Mouse (Mus musculus) kidney, adult 8-10 months (tissue): ENCODE data around the gene Gmpr2.

ENCODE experiments used
- DNase-seq, 2 experiments: peaks; one replicate each; pipeline ENCODE4 v3.0.0; 2022

The Gmpr2 gene

DNA sequence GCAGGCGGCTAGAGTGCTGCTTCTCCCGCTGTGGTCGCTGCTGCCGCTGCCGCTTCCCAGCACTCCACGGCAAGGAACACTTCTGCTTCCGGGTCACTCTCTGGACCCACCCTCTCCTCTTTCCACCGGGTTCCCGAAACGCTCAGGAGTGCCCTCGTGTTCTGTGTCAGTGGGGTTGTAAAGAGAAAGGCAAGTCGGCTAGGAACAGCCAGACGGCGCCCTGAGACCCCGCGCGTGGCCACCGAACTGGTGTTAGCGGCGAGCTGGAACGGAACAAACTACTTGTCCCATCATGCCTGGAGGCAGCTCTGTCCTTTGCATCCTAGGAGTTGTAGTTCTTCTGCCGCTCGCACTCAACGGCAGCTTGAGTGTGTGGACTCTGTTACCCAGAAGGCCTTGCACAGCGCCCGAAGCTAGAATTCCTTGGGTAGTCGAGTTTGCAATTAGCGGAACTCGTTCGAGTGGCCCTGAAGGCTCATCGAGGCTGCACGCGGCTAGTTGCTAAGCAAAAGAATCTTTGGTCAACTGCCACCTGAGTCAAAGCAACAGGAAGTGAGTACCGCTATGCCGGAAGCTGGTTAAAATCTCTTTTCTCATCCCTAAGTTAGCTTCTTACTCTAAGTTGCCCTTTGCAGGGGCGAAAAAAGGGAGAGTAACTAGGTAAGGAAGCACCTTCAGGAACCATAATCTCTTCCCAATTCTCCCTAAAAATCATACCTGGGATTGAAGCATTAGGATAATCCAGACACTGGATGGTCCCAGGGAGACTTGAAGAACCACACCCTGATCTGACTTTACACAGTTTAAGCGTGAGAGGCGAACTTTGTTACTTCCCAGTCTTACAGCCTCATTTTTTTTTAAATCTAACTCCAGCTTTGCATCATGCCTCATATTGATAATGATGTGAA, at the start of gene Gmpr2, which contains the start of gene Nedd8:
Gmpr2 (plus strand) TSS at position 109 of the 908 bp plus-strand sequence.
Nedd8 (minus strand) TSS at position 292 of the 908 bp plus-strand sequence.
- DNase-seq: peak; percentile 94

DNA sequence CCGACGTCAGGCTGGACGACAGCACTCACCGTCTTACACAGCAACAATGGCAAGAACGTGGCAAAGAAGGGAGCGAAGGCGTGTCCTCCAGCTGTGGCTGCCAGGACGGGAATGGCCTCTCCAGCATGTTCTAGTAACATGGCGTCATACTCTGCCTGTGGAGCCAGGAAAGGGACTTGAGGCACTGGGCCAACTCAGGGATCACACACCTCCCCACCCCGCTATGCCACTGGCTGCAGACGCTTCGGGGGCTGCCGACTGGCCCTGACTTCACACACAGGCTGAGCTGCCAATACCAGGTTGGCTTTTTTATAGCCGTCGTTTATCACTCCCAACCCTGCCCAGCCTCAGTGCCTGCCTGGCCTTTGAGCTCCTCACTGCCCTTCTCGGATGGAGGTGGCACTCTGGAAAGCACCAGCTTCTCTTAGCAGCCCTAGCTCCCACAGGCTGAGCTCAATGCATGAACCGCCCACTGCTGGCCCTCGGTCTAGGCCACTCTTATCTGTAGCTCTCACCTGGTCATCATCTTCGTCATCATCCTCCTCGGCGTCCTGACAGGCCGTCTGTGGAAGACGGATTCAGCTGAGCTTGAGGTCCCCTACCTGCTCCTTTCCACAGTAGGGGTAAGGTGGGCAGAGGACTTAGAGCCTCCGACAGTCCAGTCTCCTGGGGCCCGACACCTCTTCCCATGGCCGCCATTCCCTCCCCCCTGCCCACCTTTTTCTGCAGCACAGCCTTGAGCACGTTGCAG, 43.5 kb upstream of the Gmpr2 start:
- DNase-seq: no peak

DNA sequence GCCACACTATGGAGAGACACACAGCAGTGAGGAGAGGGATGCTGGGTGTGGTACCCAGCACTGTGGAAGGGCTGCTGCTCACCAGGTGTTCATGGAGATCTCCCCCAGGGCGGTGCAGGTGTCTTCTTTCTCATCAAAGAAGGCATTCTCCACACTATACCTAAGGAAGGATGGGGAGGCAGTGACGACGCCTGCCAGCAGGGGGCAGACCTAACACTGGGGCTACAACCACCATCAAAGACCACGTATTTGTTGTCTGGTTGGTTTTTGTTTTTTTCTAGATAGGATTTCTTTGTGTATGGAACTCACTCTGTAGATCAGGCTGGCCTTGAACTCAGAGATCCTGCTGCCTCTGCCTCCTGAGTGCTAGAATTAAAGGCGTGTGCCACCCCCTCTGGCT, 42.4 kb upstream of the Gmpr2 start:
- DNase-seq: peak; percentile 30 to 67

DNA sequence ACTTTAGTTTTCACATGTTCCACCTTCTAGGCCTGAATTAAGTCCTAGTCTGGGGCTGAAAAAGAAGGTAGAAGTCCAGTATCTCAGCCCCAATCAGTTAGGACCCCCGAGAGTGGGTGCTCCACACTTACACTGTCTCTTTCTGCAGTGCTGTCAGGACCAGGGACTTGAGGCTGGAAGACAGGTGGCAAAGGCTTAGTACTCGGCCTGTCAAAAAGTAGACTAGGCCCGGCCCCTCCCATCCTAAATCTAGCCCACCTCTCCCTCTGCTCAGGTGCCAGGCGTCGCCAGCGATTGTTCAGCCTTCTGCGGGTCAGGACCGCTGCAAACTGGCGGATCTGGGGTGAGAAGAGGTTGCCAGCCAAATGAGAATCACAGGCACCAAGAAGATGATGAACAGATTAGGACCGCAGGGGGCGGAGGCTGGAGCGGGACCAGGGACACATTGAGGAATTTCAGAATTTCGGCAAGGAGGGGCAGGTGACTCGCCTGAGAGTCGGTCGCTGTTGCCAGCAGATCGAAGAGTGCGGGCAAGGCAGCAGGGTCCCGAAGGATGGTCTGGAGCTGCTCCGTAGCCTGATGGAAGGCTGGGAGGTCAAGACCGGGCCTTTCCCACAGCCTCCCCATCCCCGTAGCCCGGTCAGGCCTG, 36.7 kb upstream of the Gmpr2 start:
- DNase-seq: peak in 1 of 2 experiments; percentile 23

DNA sequence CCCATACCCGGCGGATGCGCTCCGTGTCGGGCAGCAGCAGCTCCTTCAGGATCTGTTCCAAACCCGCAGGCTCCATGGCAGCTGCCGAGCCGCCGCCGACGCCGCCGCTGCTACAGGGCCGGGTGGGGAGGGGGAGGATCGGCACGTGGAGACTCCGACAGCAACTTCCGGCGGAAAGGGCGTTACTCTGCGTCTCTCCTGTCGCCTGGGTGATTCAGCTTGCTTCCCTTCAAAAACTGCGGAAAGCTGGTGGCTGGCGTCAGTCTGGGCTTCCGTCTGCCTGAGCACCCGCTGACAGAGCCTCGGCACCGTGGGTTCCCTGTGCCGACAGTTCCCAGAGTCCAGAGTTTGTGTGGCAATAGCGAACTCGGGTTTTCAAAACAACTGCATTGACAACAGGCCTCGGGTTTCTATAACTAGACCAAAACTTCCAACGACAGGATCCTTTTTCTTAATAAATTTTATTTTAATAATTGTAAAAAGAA, 36.2 kb upstream of the Gmpr2 start, which contains the start of gene Ipo4:
Ipo4 (minus strand) TSS at position 435 of the 485 bp plus-strand sequence.
- peak; percentile 84 to 87 for DNase-seq

DNA sequence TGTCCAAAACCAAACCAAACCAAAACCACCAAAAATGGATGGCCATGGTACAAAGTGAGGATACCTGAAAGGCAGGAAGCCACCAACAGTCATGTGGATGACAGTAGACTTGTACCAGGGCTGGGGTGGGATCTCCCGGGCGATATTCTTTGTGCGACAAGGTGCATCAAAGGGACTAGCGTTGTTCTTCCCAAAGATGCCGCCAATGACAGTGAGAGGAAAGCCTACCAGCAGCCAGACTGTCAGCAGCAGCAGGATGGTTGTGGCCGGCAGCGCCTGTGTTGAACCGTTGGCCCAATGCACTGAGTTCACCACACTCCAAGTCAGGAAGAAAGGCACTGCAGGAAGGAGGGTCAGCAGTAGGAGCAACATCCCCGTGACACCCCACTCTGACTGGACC, 33.9 kb upstream of the Gmpr2 start, which contains the start of gene Gm49378:
Gm49378 (minus strand) TSS at position 101 of the 400 bp plus-strand sequence.
- DNase-seq: no peak

DNA sequence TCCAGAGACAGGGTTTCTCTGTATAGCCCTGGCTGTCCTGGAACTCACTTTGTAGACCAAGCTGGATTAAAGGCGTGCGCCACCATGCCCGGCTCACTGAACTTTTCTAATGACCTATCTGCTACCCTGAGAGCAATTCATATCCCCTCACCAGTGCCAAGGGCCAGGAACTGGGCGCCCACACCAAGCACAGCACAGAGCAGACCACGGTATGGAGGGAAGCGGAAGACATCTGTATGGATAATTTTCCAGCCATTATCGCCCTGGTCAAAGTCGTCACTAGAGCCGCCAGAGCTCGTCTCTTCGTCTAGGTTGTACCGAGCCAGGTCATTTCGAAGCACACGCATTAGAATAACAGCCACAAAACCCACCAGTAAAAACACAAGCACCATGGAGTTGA, 30.9 kb upstream of the Gmpr2 start:
- no peak for DNase-seq

DNA sequence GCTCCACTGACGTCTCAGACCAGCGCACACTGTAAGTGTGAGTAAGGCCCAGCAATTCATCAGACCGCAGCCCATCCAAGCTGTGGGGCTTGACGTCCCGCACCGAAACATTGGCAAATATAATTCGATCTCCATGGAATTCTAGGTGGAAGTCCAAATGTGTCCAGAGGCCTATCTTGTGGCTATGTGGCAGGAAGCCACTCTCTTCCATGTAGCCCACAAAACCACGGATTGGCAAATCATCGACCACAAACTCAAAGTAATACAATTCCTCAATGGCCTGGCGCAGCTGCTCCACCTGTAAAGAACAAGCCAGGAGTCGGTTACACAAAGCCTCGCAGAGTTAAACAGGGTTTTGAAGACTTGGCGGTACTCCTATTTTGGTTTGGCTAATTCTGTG, 30.4 kb upstream of the Gmpr2 start:
- DNase-seq: no peak

DNA sequence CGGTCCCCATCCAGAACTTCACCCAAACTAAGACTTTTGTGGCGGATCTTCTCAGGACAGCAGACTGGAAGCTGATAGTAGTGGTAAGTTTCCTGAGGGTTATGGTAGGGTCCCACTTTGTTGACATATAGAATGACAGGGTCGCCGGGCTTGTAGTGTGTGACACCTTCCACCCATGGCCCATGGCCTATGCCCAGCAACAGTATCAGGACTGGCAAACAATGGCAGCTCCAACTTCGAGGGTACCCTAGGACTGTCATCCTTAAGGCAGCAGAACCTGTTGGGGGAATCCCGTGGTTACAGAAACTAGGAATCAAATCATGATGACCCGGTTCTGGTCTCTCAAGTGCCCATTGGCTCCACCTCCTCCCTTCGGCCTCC, 29.1 kb upstream of the Gmpr2 start:
- no peak for DNase-seq

DNA sequence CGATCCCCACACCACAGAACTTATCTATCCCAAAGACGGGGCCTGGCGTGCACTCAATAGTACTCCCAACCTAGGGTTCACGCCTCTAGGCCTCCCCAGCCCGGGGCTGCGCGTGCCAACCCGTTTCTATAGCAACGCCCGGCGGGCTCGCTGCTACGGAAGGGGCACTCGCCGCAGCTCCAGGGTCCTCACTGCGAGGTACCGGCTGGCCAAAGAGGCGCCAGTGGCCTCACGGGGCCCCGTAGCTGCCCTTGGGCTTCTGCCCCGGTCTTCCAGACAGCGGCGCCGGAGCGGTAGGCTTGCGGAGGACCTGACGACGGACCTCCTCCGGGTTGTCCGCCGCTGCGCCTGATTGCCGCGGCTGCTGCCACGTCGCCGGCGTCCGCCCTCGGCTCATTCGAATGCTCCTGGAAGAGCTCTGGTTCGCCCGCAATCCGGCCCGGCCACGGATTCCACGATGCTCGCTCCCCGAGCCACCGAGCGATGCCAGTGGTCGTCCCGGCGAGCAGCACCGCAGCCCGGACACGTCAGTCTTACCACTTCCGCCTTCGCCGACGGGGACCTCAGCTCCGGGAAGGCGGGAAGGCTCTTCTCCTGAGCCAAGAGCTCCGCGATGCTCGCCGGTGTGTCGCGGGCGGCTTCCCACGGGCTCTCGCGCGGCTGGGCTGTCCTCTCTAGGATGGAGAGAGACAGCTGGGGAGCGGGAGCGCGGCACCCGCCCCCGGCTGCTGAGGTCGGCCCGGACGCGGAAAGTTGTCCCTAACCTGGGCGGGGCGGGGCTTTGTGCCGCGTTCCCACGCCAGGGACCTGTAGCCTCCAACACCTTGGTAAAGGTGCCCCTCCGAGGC, 28.5 kb upstream of the Gmpr2 start, which contains the start of gene Tm9sf1:
Tm9sf1 (minus strand) TSS at position 747 of the 848 bp plus-strand sequence.
- DNase-seq: peak; percentile 78 to 85

DNA sequence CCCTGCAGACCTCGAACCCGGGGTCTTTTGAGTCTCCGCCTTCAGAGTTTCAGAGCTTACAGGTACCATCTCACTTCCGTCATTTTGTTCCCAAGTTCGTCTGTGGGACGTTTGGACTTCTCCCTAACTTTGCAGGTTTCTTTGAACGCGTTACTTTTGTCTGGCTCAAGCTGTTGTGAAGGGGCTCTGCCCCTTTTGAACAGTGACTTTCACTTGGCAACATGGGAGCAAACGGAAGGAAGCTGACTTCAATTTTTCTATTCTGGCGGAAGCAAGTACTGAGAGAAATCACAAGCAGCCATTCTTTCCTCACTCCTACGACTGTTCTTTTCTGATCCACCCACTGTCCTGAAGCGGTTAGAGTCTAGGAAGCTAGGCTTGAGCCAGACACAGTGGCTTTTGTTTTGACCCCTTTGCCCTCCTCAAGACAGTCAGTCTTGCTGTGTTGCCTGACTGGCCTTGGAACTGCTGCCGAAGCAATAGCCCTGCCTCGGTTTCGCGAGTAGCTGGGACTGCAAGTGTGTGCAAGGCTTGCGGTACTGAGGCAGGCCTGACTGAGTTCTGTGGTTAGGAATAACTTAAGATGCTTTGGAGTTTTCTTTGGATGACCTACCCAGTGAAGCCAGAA, 27.4 kb upstream of the Gmpr2 start:
- no peak for DNase-seq

DNA sequence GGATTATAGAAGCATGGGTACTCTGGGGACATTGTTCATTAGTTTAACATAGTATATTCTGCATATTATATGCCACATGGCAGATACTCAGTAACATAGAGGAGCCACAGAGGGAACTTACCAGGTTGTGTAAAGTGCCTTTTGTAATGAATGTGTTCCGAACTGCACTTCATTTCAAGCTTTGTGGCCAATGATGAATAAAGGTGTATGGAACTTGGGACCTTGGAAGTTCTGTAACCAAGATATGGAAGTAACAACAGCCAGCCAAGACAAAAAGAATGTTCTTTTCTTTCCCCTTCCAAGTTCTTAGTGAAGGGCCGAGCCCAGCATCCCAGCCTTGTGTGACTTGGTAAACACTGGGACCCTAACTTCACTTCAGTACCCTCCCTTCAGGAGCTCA, 21.9 kb upstream of the Gmpr2 start, which contains the start of gene Tssk4:
Tssk4 (plus strand) TSS at position 301 of the 400 bp plus-strand sequence.
- no peak for DNase-seq

DNA sequence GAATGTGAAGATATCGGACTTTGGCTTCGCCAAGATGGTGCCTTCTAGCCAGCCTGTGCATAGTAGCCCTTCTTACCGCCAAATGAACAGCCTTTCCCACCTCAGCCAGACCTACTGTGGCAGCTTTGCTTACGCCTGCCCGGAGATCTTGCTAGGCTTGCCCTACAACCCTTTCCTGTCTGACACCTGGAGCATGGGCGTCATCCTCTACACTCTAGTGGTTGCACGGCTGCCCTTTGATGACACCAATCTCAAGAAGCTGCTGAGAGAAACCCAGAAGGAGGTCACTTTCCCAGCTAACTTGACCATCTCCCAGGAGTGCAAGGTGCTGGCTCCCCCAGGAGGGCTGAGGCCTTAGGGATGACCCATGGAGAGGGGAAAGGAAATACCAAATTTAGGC, 20.2 kb upstream of the Gmpr2 start:
- no peak for DNase-seq

DNA sequence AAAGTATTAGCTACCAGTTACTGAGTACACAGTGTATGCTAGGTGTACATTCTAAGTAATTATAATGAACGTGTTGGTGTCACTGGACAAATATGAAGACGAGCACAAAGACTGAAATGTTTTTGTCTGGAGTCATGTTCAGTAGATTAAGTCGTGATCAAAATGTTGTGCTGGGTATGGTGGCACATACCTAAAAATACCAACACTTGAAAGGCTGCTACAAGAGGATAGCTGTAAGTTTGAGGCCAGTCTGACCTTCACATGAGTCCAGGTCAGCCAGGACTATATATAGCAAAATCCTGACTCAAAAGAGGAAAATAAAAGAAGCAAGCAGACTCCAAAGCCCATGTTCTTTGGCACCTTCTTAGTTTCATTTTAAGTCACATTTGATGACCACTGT, 14.8 kb upstream of the Gmpr2 start:
- no peak for DNase-seq

DNA sequence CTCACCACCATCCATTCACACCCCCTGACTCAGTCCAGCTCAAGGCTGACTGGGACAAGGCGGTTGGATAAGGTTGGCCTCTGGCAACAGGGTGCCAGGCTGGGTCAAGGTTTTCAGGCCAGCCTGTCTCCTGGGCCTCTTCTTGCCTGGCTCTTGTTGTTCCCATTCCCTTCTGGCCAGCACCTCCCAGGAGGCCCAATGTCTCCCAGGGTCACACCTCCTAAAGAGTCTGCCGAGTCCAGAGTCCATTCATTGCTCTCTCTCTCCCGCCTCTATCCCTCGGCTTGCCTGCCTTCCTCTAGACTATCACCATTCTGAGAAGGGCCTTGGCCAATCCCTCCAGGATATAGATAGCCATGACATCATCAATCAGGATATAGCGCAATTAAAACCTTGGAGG, 13.7 kb upstream of the Gmpr2 start:
- DNase-seq: peak; percentile 73 to 76

DNA sequence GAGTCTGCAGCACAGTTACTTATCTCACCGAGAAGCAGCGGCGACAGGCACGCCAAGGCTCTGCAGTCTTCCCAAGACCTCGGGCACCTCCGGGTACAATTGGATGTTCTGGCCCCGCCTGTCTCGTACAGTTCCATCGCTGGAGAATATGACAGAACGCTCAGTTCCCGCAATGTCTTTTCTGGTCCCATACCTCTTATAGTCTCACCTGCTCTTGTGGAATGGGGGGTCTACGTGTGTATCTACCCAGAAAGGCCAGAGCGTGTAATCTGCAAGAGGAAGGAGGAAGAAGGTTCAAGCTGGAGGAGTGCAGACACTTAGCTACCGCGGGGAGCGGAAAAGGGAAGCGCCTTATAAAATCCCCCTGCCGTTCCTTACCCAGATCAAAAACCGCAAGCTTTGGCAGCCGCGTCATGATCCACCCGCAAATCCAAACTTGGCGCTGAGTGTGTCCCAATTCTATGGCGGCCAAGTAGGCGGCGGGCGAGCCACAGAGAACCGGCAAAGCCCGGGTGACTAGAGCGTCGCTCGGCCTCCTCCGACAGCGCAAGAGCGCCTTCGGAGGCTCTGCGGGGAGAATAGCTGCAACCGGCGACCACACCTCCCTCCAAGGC, 11.7 kb upstream of the Gmpr2 start, which contains the start of gene Mdp1:
Mdp1 (minus strand) TSS at position 549 of the 614 bp plus-strand sequence.
- DNase-seq: peak; percentile 61 to 72

DNA sequence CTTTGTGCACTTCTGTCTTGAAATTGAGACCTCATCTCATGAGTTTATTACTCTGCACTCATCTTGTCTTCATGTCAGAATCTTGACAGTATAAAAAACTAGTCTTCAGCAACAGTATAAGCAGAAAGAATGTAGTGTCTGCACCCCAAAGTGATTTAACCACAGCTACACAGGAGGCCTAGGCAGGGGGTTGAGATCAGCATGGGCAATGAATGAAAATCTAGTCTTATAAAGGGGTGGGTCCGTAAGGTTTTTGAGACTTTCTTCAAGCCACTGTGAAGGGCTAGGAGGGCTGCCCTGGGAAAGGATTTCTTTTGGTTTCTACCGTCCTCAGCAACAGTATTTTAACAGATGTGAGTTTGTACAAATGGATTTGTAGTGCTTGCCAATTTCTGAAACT, 11.1 kb upstream of the Gmpr2 start:
- DNase-seq: no peak

DNA sequence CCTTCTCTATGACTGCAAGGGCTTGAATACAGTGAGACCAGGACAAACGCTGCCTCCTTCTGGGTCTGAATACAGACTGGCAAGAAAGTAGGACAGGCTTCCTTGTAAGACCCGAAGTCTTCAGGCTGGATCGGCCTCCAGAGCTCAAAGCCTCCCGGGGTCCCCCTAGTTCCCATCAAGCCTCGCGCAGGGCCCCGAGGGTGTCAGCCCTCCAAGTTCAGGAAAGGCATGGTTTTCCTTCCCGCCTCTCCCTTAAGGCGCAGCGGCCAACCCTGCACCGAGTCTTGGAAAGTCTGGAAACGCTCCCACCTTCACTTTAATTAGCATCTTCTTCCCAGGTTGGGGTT, 282 bp upstream of the Gmpr2 start:
- DNase-seq: no peak

DNA sequence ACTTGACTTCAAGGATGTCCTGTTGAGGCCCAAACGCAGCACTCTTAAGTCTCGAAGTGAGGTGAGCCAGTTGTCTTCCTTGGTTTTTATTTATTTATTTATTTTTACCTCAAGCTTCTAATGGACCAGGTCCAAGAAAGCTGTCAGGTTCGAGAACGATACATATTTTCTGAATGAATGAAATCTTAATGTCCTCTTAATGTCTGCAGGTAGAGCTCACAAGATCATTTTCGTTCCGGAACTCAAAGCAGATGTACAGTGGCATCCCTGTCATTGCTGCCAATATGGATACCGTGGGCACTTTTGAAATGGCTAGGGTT, 960 bp downstream of the Gmpr2 start:
- DNase-seq: no peak

DNA sequence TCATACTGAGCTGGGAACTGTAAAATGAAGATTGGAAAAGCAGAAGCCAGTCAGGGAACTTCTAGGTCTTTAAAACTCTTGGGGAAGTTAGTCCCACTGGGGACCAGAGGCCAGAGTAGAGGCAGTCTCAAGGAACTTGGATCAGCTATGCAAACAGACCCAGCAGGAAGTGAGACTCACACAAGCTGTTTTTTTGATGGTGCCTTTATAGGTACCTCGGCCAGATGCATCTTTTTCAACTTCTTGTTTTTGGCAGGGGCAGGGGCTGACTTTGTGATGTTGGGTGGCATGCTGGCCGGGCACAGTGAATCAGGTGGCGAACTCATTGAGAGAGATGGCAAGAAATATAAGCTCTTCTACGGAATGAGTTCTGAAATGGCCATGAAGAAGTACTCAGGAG, 5.9 kb downstream of the Gmpr2 start:
- DNase-seq: no peak
